Mouse (Mus musculus) CD4-positive naive resting alpha-beta T cell, adult 76 days (primary cell): ENCODE results near the gene Trpc6. TPM values are rescaled to one million over a fixed set of nuclear protein-coding genes. Genes with fewer than 3 reads are reported as not detected.

Experiments
- total RNA-seq: library from RNA; stranded (reverse); gene quantifications from one replicate; pipeline ENCODE4 v1.2.4, GENCODE M21; 2023

Trpc6 gene
- 0.18 TPM for total RNA-seq

GRCm38 (mm10) chr9:8544041-8544794 is at the start of gene Trpc6:
Gene Trpc6 (plus strand): TSS chr9:8544142.

